Mouse (Mus musculus): ENCODE data around the gene 9330159F19Rik.

DNA sequence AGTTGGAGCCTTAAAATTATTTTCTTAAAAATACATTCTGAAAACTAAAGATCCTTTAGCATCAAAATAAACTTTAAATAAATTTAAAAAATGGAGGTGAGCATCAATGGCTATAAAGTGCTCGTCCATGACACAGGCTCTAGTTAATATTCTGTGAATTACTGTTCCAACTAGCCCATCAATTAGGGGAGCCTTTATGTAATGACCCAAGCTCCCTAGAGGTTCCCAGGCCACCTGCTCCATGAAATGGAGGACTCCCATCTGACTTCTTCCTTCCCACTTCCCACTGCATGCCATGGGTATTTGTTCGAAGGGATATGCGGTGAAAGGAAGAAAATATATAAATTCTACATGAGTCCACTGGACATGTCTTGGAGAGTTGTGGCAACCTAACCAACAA lies 31.2 kb upstream of the 9330159F19Rik start:
- TF ChIP-seq CTCF (IDR thresholded peaks at IDR 0.05 in 2 of 3, conservative IDR thresholded peaks at IDR 0.05 in 1 of 3; ENCODE audit: control insufficient read depth in 1 of 3, insufficient read depth in 1 of 3, low read depth in 2 of 3, low read length in 3 of 3, poor library complexity in 1 of 3, severe bottlenecking in 1 of 3): no peak
- TF ChIP-seq GATA1 (IDR thresholded peaks at IDR 0.05; ENCODE audit: low read depth, low read length): no peak
- TF ChIP-seq POLR2A (IDR thresholded peaks at IDR 0.05; ENCODE audit: control insufficient read depth in 1 of 2, insufficient read depth in 1 of 2, low read depth in 1 of 2, low read length in 2 of 2, poor library complexity in 1 of 2): no peak
- TF ChIP-seq MAX (IDR thresholded peaks at IDR 0.05; ENCODE audit: low read length): no peak
- TF ChIP-seq EP300 (IDR thresholded peaks at IDR 0.05; ENCODE audit: low read depth in 1 of 2, low read length in 2 of 2): no peak
- TF ChIP-seq CHD1 (IDR thresholded peaks at IDR 0.05; ENCODE audit: low read depth, low read length): no peak
- TF ChIP-seq USF2 (IDR thresholded peaks at IDR 0.05; ENCODE audit: borderline replicate concordance in 1 of 2, insufficient read depth in 1 of 2, low read depth in 1 of 2, low read length in 2 of 2): no peak

Measured in MEL (cell line).